Mouse (Mus musculus): ENCODE data around the gene 2900011O08Rik. TPM values are rescaled to one million over a fixed set of nuclear protein-coding genes. Genes with fewer than 3 reads are reported as not detected.

2900011O08Rik gene
- total and polyA plus RNA-seq, 3 experiments = 0.21 TPM; not detected in 2

DNA sequence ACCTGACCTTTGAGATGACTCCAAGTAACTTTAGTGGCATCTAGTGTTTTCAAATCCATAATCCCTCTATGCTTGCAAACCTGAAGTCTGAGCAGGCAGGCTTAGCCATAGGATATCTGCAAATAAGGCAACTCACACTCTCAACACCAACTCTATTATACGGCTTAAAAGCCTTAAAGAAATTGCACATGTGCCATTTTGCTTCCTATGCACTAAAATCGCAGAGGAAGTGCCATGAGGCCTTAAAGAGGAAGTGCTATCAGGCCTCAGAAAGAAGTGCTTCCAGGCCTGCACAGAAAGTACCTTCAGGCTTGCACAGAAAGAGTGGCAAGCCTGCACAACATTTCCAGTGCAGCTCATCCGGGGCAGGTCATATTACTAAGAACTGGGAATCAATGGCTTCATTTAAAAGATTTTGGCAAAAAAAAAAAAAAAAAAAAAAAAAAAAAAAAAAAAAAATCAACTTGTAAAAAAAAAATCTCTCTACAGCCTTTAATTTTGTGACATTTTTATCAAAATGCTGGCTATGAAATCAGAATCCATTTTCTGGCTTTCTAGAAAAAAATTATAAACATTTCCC lies 123.3 kb downstream of the 2900011O08Rik start:
- DNase-seq = no peak
- H3K79me2 ChIP-seq (replicated peaks; ENCODE audit: control insufficient read depth, insufficient read depth, low read length) = no peaks in the 10 kb centered on the region
- no peak for TF ChIP-seq CTCF (IDR thresholded peaks at IDR 0.05)
- no peak for TF ChIP-seq POLR2A (IDR thresholded peaks at IDR 0.05; ENCODE audit: insufficient read depth, low read depth, low read length)
- TF ChIP-seq EP300 (IDR thresholded peaks at IDR 0.05; ENCODE audit: insufficient read depth, low read depth, low read length) = no peak
- intact Hi-C loops (cut with DNase I) = no loop called here
- H3K9ac ChIP-seq (ENCODE audit: low read depth, low read length) = no peak overlapping the region
- H3K4me3 ChIP-seq = no peak overlapping the region
- H3K27me3 ChIP-seq (ENCODE audit: control insufficient read depth, insufficient read depth, low read length) = no peaks in the 10 kb centered on the region
- H3K4me1 ChIP-seq (ENCODE audit: control insufficient read depth, insufficient read depth, low read length) = no peaks in the 10 kb centered on the region
- H3K36me3 ChIP-seq (ENCODE audit: control insufficient read depth, insufficient read depth, low read length) = peaks cover 3% of the 10 kb centered on the region
- H3K27ac ChIP-seq = no peak overlapping the region
- 63% methylated on average over 3 of the region's 3 CpGs for WGBS

DNA sequence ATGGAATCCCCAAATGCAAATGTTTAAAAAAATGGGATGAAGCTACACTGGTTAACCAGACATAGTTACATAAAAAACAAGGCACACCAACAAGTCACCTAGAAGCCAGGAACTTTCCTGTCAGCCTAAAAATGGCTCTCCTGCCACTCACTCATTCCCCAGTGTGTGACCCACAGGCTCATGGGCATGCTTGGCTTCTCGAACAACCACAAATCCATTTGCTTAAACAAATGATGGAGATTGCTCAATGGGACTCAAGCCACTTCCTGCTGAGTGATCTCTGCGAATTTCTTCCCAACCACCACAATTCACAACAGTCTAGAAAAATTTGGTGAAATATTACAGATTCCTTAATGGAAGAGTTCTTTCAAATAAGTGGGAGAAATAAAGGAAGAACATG lies 124.5 kb downstream of the 2900011O08Rik start:
- Histone ChIP-seq H3K27me3 (ENCODE audit: control insufficient read depth, insufficient read depth, low read length) (no peaks in the 10 kb centered on the region), H3K4me3 (no peak overlapping the region), H3K79me2 (replicated peaks; ENCODE audit: control insufficient read depth, insufficient read depth, low read length) (no peaks in the 10 kb centered on the region), H3K4me1 (ENCODE audit: control insufficient read depth, insufficient read depth, low read length) (no peaks in the 10 kb centered on the region), H3K9ac (ENCODE audit: low read depth, low read length) (no peak overlapping the region), H3K27ac (no peak overlapping the region), H3K36me3 (ENCODE audit: control insufficient read depth, insufficient read depth, low read length) (peaks cover 3% of the 10 kb centered on the region)
- 78% methylated on average over 2 of the region's 2 CpGs for WGBS
- DNase-seq = no peak
- TF ChIP-seq POLR2A (IDR thresholded peaks at IDR 0.05; ENCODE audit: insufficient read depth, low read depth, low read length) (no peak), CTCF (IDR thresholded peaks at IDR 0.05) (no peak), EP300 (IDR thresholded peaks at IDR 0.05; ENCODE audit: insufficient read depth, low read depth, low read length) (no peak)
- intact Hi-C loops (cut with DNase I) = no loop called here

DNA sequence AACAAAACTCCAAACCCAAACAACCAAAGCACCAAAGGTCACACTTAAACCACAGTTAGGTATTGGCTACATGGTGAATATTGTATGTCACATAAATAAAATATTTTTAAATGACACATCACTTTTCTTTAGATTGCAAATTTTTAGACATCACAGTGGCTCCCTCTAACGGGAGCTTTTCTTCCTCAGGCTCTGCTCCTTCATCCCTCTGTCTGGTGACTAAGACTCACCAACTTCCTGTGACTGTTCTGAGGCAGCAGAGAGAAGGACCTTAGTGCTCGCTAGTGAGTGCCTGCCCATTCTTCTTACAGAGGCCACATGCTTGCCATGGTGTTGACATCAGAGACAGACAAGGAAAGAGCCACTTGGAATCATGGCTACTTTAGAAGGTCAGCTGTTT lies 125.7 kb downstream of the 2900011O08Rik start:
- no peaks in the 10 kb centered on the region for H3K27me3 ChIP-seq (ENCODE audit: control insufficient read depth, insufficient read depth, low read length)
- no peak for DNase-seq
- H3K36me3 ChIP-seq (ENCODE audit: control insufficient read depth, insufficient read depth, low read length) = peaks cover 4% of the 10 kb centered on the region
- TF ChIP-seq POLR2A (IDR thresholded peaks at IDR 0.05; ENCODE audit: insufficient read depth, low read depth, low read length) (no peak), CTCF (IDR thresholded peaks at IDR 0.05) (no peak), EP300 (IDR thresholded peaks at IDR 0.05; ENCODE audit: insufficient read depth, low read depth, low read length) (no peak)
- H3K9ac ChIP-seq (ENCODE audit: low read depth, low read length) = no peak overlapping the region
- intact Hi-C loops (cut with DNase I) = no loop called here
- no peak overlapping the region for H3K27ac ChIP-seq
- no peak overlapping the region for H3K4me3 ChIP-seq
- 48% methylated on average over 2 of the region's 2 CpGs for WGBS
- no peaks in the 10 kb centered on the region for H3K4me1 ChIP-seq (ENCODE audit: control insufficient read depth, insufficient read depth, low read length)
- no peaks in the 10 kb centered on the region for H3K79me2 ChIP-seq (replicated peaks; ENCODE audit: control insufficient read depth, insufficient read depth, low read length)

DNA sequence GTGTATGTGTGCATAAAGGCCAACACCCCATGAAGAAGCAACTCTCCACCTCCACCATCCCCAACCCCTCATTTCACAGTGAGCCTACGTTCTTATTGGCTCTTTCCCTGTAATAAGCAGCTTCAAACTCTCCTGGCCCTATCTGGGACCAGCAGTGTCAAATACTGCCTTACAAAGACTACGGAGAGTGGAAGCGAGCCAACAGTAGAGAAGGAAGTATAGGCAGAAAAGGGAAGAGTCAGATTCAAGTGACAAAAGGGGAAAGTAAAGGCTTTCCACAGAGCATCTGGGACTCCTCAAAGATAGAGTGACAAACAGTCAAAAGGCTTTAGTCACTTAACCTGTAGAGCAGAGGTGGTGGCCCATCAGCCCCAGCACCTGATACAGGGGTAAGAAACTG lies 126.3 kb downstream of the 2900011O08Rik start:
- H3K36me3 ChIP-seq (ENCODE audit: control insufficient read depth, insufficient read depth, low read length) = peaks cover 9% of the 10 kb centered on the region
- H3K79me2 ChIP-seq (replicated peaks; ENCODE audit: control insufficient read depth, insufficient read depth, low read length) = no peaks in the 10 kb centered on the region
- H3K4me3 ChIP-seq = no peak overlapping the region
- no peak overlapping the region for H3K27ac ChIP-seq
- no peak overlapping the region for H3K9ac ChIP-seq (ENCODE audit: low read depth, low read length)
- intact Hi-C loops (cut with DNase I) = no loop called here
- no peaks in the 10 kb centered on the region for H3K27me3 ChIP-seq (ENCODE audit: control insufficient read depth, insufficient read depth, low read length)
- TF ChIP-seq POLR2A (IDR thresholded peaks at IDR 0.05; ENCODE audit: insufficient read depth, low read depth, low read length) (no peak), CTCF (IDR thresholded peaks at IDR 0.05) (no peak), EP300 (IDR thresholded peaks at IDR 0.05; ENCODE audit: insufficient read depth, low read depth, low read length) (no peak)
- 88% methylated on average over 3 of the region's 3 CpGs for WGBS
- no peaks in the 10 kb centered on the region for H3K4me1 ChIP-seq (ENCODE audit: control insufficient read depth, insufficient read depth, low read length)
- no peak for DNase-seq

DNA sequence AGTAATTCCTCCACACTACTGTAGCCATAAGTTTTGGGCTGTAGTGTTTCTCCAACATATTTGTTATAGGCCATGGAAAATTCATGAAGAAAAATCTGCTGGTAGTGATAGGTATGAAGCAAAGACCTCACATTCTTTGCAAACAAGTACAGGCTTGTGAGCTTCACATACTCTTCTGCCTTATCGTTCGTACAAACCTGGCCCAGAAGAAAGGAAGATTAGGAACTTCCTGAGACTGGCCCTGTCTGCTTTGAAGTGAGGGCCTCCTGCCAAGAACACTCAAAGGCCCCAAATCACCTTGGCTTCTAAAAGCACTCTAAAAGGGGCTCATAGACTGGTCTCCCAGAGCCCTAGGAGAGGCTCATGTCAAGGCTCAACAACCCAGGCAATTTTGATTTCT lies 130.9 kb downstream of the 2900011O08Rik start:
- Histone ChIP-seq H3K79me2 (replicated peaks; ENCODE audit: control insufficient read depth, insufficient read depth, low read length) (no peaks in the 10 kb centered on the region; the same call in 1 of the 2 replicates), H3K27me3 (ENCODE audit: control insufficient read depth, insufficient read depth, low read length) (no peaks in the 10 kb centered on the region), H3K4me1 (ENCODE audit: control insufficient read depth, insufficient read depth, low read length) (no peaks in the 10 kb centered on the region), H3K27ac (no peak overlapping the region), H3K36me3 (ENCODE audit: control insufficient read depth, insufficient read depth, low read length) (peaks cover 6% of the 10 kb centered on the region), H3K4me3 (no peak overlapping the region), H3K9ac (ENCODE audit: low read depth, low read length) (no peak overlapping the region)
- TF ChIP-seq CTCF (IDR thresholded peaks at IDR 0.05) (no peak), EP300 (IDR thresholded peaks at IDR 0.05; ENCODE audit: insufficient read depth, low read depth, low read length) (no peak), POLR2A (IDR thresholded peaks at IDR 0.05; ENCODE audit: insufficient read depth, low read depth, low read length) (no peak)
- 19% methylated on average over 2 of the region's 2 CpGs for WGBS
- no peak for DNase-seq
- intact Hi-C loops (cut with DNase I) = no loop called here

DNA sequence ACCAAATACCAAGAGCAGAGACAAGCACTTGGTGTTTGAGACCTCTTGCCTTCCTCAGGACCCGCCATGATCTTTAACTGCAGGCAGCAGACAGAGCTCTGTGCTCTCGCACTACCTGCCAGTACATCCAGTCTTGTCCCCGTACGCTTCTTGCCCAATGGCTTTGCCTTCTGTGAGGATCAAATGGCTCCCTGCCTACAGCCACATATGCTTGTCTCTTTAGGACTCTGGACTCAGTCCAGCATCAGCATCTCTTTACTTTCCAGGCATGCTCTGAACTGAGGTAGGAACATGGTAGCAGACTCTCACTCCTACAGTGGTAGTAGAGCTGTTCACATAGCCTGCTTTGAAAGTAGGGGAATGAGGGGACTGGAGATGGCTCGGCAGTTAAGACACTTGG lies 134.5 kb downstream of the 2900011O08Rik start:
- H3K36me3 ChIP-seq (ENCODE audit: control insufficient read depth, insufficient read depth, low read length) = peaks cover 11% of the 10 kb centered on the region
- no peaks in the 10 kb centered on the region for H3K27me3 ChIP-seq (ENCODE audit: control insufficient read depth, insufficient read depth, low read length)
- intact Hi-C loops (cut with DNase I) = no loop called here
- no peak for DNase-seq
- no peaks in the 10 kb centered on the region; the same call in 1 of the 2 replicates for H3K4me1 ChIP-seq (ENCODE audit: control insufficient read depth, insufficient read depth, low read length)
- WGBS = 90% methylated on average over 5 of the region's 5 CpGs
- no peaks in the 10 kb centered on the region; the same call in 1 of the 2 replicates for H3K79me2 ChIP-seq (replicated peaks; ENCODE audit: control insufficient read depth, insufficient read depth, low read length)
- H3K9ac ChIP-seq (ENCODE audit: low read depth, low read length) = no peak overlapping the region
- TF ChIP-seq EP300 (IDR thresholded peaks at IDR 0.05; ENCODE audit: insufficient read depth, low read depth, low read length) (no peak), CTCF (IDR thresholded peaks at IDR 0.05) (no peak), POLR2A (IDR thresholded peaks at IDR 0.05; ENCODE audit: insufficient read depth, low read depth, low read length) (no peak)
- no peak overlapping the region for H3K4me3 ChIP-seq
- no peak overlapping the region for H3K27ac ChIP-seq
